Mouse (Mus musculus) heart, postnatal 0 days (tissue): ENCODE data around the gene Tmem130. TPM values are rescaled to one million over a fixed set of nuclear protein-coding genes. Genes with fewer than 3 reads are reported as not detected.

ENCODE experiments used
- ATAC-seq: fragments of 200-750 bp; cut with Nextera tagmentation; 2 replicates; pipeline ENCODE4 v1.8.0; 2017; ENCODE audit warnings: low read depth, moderate number of reproducible peaks, moderate library complexity; ENCODE audit not compliant: insufficient read depth
- DNase-seq: peaks from one replicate; pipeline ENCODE4 v3.0.0-alpha.2; 2016; ENCODE audit warnings: low spot score
- H3K27ac ChIP-seq: fragments of 300-500 bp; sonication (generic); 2 replicates; pipeline ENCODE4 v1.5.1; 2014; ENCODE audit warnings: low read depth, mild to moderate bottlenecking
- H3K27me3 ChIP-seq: fragments of 300-500 bp; sonication (generic); 2 replicates; pipeline ENCODE4 v1.6.1; 2014; ENCODE audit warnings: low read length, mixed read lengths; ENCODE audit not compliant: control insufficient read depth, insufficient read depth
- H3K36me3 ChIP-seq: fragments of 300-500 bp; sonication (generic); replicated peaks from 2 replicates; pipeline ENCODE4 v1.6.1; 2014; ENCODE audit warnings: low read length, mixed read lengths; ENCODE audit not compliant: control insufficient read depth, insufficient read depth
- H3K4me1 ChIP-seq: fragments of 300-500 bp; sonication (generic); 2 replicates; pipeline ENCODE4 v1.6.1; 2014; ENCODE audit warnings: antibody characterized with exemption; ENCODE audit not compliant: control insufficient read depth, insufficient read depth
- H3K4me2 ChIP-seq: fragments of 300-500 bp; sonication (generic); 2 replicates; pipeline ENCODE4 v1.6.1; 2014; ENCODE audit warnings: low read depth, mild to moderate bottlenecking, low read length, moderate library complexity
- H3K4me3 ChIP-seq: fragments of 300-500 bp; sonication (generic); 2 replicates; pipeline ENCODE4 v1.5.1; 2014; ENCODE audit warnings: low read depth, low read length
- H3K9ac ChIP-seq: fragments of 300-500 bp; sonication (generic); replicated peaks from 2 replicates; pipeline ENCODE4 v1.6.1; 2014; ENCODE audit warnings: low read depth, low read length, mixed read lengths
- H3K9me3 ChIP-seq: fragments of 300-500 bp; sonication (generic); replicated peaks from 2 replicates; pipeline ENCODE4 v1.6.1; 2016; ENCODE audit warnings: low read length; ENCODE audit not compliant: control insufficient read depth
- CTCF ChIP-seq: IDR thresholded peaks from 2 replicates; pipeline ENCODE4 v1.5.1; 2016; ENCODE audit warnings: antibody characterized with exemption, control low read depth, low read depth
- EP300 ChIP-seq: IDR thresholded peaks from 2 replicates; pipeline ENCODE4 v1.6.1; 2016; ENCODE audit warnings: antibody characterized with exemption, low read depth
- WGBS: fragments of 180-500 bp; shearing (Covaris S2); extraction: QIAGEN DNeasy Blood & Tissue Kit; methylation state at CpG from one replicate; pipeline ENCODE4 v1.1.7; 2014; 5-methylcytosine and 5-hydroxymethylcytosine counted together
- polyA plus RNA-seq: library from polyadenylated mRNA; unstranded; fragments of >200 nt; fragmentation: Nextera tagmentation; extraction: Ambion mirVana; gene quantifications from 2 replicates; pipeline ENCODE4 v1.2.1, GENCODE M21; 2015
- total RNA-seq: library from RNA; depleted of rRNA; stranded (reverse); fragments of >200 nt; gene quantifications from 2 replicates; pipeline ENCODE4 v1.2.3, GENCODE M21; 2014; ENCODE audit warnings: low replicate concordance

Tmem130 gene
- total and polyA plus RNA-seq, 2 experiments from 2014 or later = 0.44 to 0.53 TPM

DNA sequence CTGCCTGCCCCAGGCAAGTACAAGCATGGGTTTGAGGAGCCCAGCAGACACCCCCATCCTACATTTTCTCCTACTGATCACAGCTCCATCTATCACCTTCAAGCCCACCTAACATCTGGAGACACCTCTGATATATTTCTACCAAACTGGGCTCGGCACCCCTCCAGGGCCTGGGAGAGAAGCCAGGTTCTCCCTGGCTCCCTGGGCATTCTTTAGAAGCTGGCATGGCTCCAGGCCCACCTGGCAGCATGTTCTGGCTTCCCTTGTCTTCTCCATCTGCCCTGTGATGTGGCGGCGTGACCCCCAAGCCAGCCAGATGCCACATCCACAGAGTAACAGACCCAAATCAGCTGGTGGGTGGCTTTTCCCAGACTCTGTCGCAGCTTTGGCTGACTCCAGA is 41.3 kb downstream of the Tmem130 start:
- Histone ChIP-seq H3K36me3 (no peaks in the 10 kb centered on the region), H3K9ac (no peak overlapping the region), H3K9me3 (no peaks in the 10 kb centered on the region), H3K27ac (no peak overlapping the region), H3K4me2 (no peak overlapping the region), H3K27me3 (no peaks in the 10 kb centered on the region), H3K4me1 (no peaks in the 10 kb centered on the region), H3K4me3 (no peak overlapping the region)
- ATAC-seq = no peak
- DNase-seq = no peak
- TF ChIP-seq EP300 = no peak
- no peak for TF ChIP-seq CTCF
- 63% methylated on average over 4 of the region's 4 CpGs for WGBS

DNA sequence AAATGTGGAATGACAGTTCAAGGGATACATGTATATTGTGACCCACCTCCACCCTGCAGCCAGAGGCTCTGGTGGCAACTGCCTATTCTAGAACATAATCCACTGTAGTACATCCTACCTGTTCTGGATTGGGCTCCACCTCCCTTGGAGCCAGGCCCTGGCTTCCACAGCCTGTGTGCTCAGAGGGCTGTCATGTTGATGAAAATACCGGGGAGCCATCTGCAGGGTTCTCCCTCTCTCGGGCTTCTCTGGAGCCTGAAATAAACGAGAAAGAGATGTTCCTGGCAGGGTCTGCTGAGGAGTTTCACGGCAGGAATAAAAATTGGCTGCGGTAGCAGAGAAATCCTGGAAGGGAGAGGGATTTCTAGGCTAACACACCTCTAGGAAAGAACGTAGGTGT is 41.8 kb downstream of the Tmem130 start:
- no peak overlapping the region for H3K4me2 ChIP-seq
- WGBS = 59% methylated on average over 6 of the region's 6 CpGs
- no peaks in the 10 kb centered on the region for H3K27me3 ChIP-seq
- DNase-seq = no peak
- no peak for ATAC-seq
- no peak overlapping the region for H3K4me3 ChIP-seq
- H3K9me3 ChIP-seq = no peaks in the 10 kb centered on the region
- H3K27ac ChIP-seq = no peak overlapping the region
- TF ChIP-seq EP300 = no peak
- TF ChIP-seq CTCF = no peak
- H3K4me1 ChIP-seq = no peaks in the 10 kb centered on the region
- no peaks in the 10 kb centered on the region for H3K36me3 ChIP-seq
- H3K9ac ChIP-seq = no peak overlapping the region

- DNase-seq (no peak), ATAC-seq (no peak)
- no peak overlapping the region for H3K9ac ChIP-seq
- H3K4me1 ChIP-seq = no peaks in the 10 kb centered on the region
- TF ChIP-seq CTCF (no peak), EP300 (no peak)
- no peak overlapping the region for H3K4me2 ChIP-seq
- H3K36me3 ChIP-seq = no peaks in the 10 kb centered on the region
- H3K9me3 ChIP-seq = no peaks in the 10 kb centered on the region
- no peak overlapping the region for H3K27ac ChIP-seq
- H3K4me3 ChIP-seq = no peak overlapping the region
- no peaks in the 10 kb centered on the region for H3K27me3 ChIP-seq
- 47% methylated on average over 6 of the region's 6 CpGs for WGBS
These were observed 44.4 kb downstream of the Tmem130 start for GRCm38 (mm10) chr5:144717186-144717585.

GRCm38 (mm10) chr5:144713371-144713770 is 48.2 kb downstream of the Tmem130 start:
- Histone ChIP-seq H3K27me3 (no peaks in the 10 kb centered on the region), H3K9ac (no peak overlapping the region), H3K36me3 (no peaks in the 10 kb centered on the region), H3K4me2 (no peak overlapping the region), H3K4me3 (no peak overlapping the region), H3K9me3 (no peaks in the 10 kb centered on the region), H3K4me1 (no peaks in the 10 kb centered on the region), H3K27ac (no peak overlapping the region)
- 79% methylated on average over 10 of the region's 10 CpGs for WGBS
- TF ChIP-seq CTCF (no peak), EP300 (no peak)
- DNase-seq (no peak), ATAC-seq (no peak)

DNA sequence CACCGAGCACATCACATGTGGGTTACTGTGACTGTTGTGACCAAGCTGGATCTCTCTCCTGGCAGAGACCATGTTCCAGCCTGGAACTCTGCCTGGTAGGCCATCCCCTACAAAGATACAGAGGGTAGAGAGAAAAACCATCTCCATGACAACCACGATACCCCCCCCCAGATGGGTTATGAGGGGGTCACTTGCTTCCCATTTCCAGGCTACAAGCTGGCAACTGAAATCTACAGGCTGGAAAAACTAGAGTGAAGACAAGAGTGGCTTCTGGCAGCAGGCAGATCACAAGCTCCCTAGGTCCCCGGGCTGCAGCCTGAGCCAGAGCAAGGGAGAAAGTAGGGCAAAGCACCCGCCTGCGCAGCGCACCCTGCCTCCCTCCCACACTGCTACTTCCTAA is 54.0 kb downstream of the Tmem130 start:
- Histone ChIP-seq H3K27ac (no peak overlapping the region), H3K4me3 (no peak overlapping the region), H3K9ac (no peak overlapping the region), H3K4me1 (no peaks in the 10 kb centered on the region), H3K36me3 (no peaks in the 10 kb centered on the region), H3K4me2 (no peak overlapping the region), H3K27me3 (no peaks in the 10 kb centered on the region), H3K9me3 (no peaks in the 10 kb centered on the region)
- 82% methylated on average over 6 of the region's 6 CpGs for WGBS
- DNase-seq (no peak), ATAC-seq (no peak)
- TF ChIP-seq EP300 (no peak), CTCF (no peak)

DNA sequence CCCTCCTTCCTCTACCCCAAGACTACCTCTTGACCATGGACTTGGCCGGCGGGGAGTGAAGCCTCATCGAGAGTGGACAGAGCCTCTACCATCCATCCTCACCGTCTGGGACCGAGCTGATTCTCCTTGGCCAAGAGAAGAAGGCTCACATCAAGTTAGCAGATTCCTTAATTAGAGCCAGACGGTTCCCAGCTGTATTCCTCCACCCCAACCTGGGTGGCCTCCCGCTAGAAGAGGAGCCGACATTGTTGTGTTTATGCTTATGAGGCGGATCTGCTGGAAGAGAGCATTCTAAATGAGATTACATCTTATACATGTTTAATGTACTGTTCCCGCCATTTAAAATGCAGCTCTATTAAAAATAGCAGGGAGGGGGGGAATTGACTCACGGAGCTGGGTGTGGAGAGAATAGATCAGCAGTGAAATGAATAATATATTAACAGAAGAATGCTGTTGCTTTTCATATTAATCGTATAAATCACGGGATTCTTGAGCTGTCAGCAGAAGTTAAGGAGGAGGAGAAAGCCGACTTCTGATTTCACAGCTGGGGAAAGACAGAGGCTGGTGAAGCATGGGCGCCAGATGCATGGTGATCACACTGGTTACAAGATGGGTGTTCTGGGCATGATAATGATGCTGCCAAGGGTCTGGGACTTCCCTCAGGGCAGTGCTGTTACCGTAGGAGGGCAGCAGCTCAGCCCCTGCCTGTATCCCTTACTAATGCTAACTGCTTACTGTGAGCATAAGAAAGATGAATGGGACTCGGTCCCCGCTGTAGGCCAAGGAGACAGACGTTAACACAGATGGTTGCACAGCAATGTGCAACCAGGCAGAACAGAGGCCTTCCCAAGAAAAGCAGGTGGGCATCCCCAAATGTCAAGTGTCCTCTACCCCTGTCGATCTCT is 57.9 kb downstream of the Tmem130 start:
- no peak for ATAC-seq
- Histone ChIP-seq H3K36me3 (no peaks in the 10 kb centered on the region), H3K9ac (no peak overlapping the region), H3K4me1 (no peaks in the 10 kb centered on the region), H3K4me2 (no peak overlapping the region), H3K27ac (no peak overlapping the region), H3K9me3 (no peaks in the 10 kb centered on the region), H3K4me3 (no peak overlapping the region), H3K27me3 (no peaks in the 10 kb centered on the region)
- TF ChIP-seq EP300 (no peak), CTCF (no peak)
- 72% methylated on average over 19 of the region's 20 CpGs for WGBS
- no peak for DNase-seq
